Mouse (Mus musculus) hindbrain, embryonic 14.5 days (tissue): Measurements from ENCODE around the gene Brd3. TPM values are rescaled to one million over a fixed set of nuclear protein-coding genes. Genes with fewer than 3 reads are reported as not detected.
"Not testable (repeated sequence)": the region's sequence is repeated elsewhere in the genome, so short reads cannot be mapped to it uniquely, and the experiment has no call there.

Experiments used
- ATAC-seq: fragments of 200-750 bp; cut with Nextera tagmentation; 2 replicates; pipeline ENCODE4 v1.8.0; 2017; ENCODE audit warnings: moderate number of reproducible peaks, mild to moderate bottlenecking, moderate TSS enrichment, moderate library complexity; ENCODE audit not compliant: low FRiP score
- DNase-seq: peaks from one replicate; pipeline ENCODE4 v3.0.0-alpha.2; 2015; ENCODE audit warnings: low spot score
- H3K27ac ChIP-seq: fragments of 300-500 bp; sonication (generic); 2 replicates; pipeline ENCODE4 v1.5.1; 2014; ENCODE audit warnings: mild to moderate bottlenecking, moderate library complexity
- H3K27me3 ChIP-seq: fragments of 300-500 bp; sonication (generic); 2 replicates; pipeline ENCODE4 v1.6.1; 2014; ENCODE audit warnings: mild to moderate bottlenecking, low read length, mixed read lengths; ENCODE audit not compliant: control insufficient read depth, insufficient read depth
- H3K36me3 ChIP-seq: fragments of 300-500 bp; sonication (generic); replicated peaks from 2 replicates; pipeline ENCODE4 v1.6.1; 2014; ENCODE audit not compliant: control insufficient read depth, insufficient read depth
- H3K4me1 ChIP-seq: fragments of 300-500 bp; sonication (generic); replicated peaks from 2 replicates; pipeline ENCODE4 v1.6.1; 2014; ENCODE audit warnings: antibody characterized with exemption, low read length, mixed read lengths; ENCODE audit not compliant: control insufficient read depth, insufficient read depth
- H3K4me2 ChIP-seq: fragments of 300-500 bp; sonication (generic); replicated peaks from 2 replicates; pipeline ENCODE4 v1.6.1; 2014; ENCODE audit warnings: mild to moderate bottlenecking, moderate library complexity
- H3K4me3 ChIP-seq: fragments of 300-500 bp; sonication (generic); replicated peaks from 2 replicates; pipeline ENCODE4 v1.5.1; 2014; ENCODE audit warnings: mild to moderate bottlenecking, low read length
- H3K9ac ChIP-seq: fragments of 300-500 bp; sonication (generic); 2 replicates; pipeline ENCODE4 v1.6.1; 2014
- H3K9me3 ChIP-seq: fragments of 300-500 bp; sonication (generic); 2 replicates; pipeline ENCODE4 v1.6.1; 2016; ENCODE audit warnings: low read length; ENCODE audit not compliant: control insufficient read depth
- WGBS: fragments of 180-500 bp; shearing (Covaris S2); extraction: QIAGEN DNeasy Blood & Tissue Kit; methylation state at CpG from one replicate; pipeline ENCODE4 v1.1.7; 2014; 5-methylcytosine and 5-hydroxymethylcytosine counted together
- polyA plus RNA-seq: library from polyadenylated mRNA; unstranded; fragments of >200 nt; fragmentation: Nextera tagmentation; extraction: Ambion mirVana; gene quantifications from 2 replicates; pipeline ENCODE4 v1.2.1, GENCODE M21; 2014

The Brd3 gene
- 132 and 134 TPM in 2 replicates for polyA plus RNA-seq

- H3K36me3 ChIP-seq, result no peaks in the 10 kb centered on the region
- H3K27ac ChIP-seq, result no peak within 1 kb of the TSS
- H3K4me2 ChIP-seq, result no peak within 1 kb of the TSS
- no peaks in the 10 kb centered on the region for H3K27me3 ChIP-seq
- no peaks in the 10 kb centered on the region for H3K9me3 ChIP-seq
- H3K4me1 ChIP-seq, result no peaks in the 10 kb centered on the region
- H3K9ac ChIP-seq, result no peak within 1 kb of the TSS
- DNase-seq, result no peak
- H3K4me3 ChIP-seq, result no peak within 1 kb of the TSS
- ATAC-seq, result no peak
- 63% methylated on average over 4 of the region's 4 CpGs for WGBS
Measured at GRCm38 (mm10) chr2:27507562-27507961, at the start of gene Brd3. Brd3 (minus strand) TSS chr2:27507662.

- Histone ChIP-seq H3K27me3 (no peaks in the 10 kb centered on the region), H3K4me2 (no peak overlapping the region), H3K4me1 (no peaks in the 10 kb centered on the region), H3K4me3 (no peak overlapping the region), H3K9me3 (no peaks in the 10 kb centered on the region), H3K36me3 (no peaks in the 10 kb centered on the region), H3K27ac (no peak overlapping the region), H3K9ac (no peak overlapping the region)
- WGBS, result 89% methylated on average over 6 of the region's 6 CpGs
- ATAC-seq (no peak), DNase-seq (no peak)
Measured at GRCm38 (mm10) chr2:27556921-27557320, 49.5 kb upstream of the Brd3 start.

- Histone ChIP-seq H3K27me3 (no peaks in the 10 kb centered on the region), H3K9ac (no peak overlapping the region), H3K27ac (no peak overlapping the region), H3K4me2 (no peak overlapping the region), H3K9me3 (no peaks in the 10 kb centered on the region), H3K36me3 (no peaks in the 10 kb centered on the region), H3K4me3 (no peak overlapping the region), H3K4me1 (no peaks in the 10 kb centered on the region)
- DNase-seq, result no peak
- 79% methylated on average over 9 of the region's 9 CpGs for WGBS
- ATAC-seq, result no peak
Measured at GRCm38 (mm10) chr2:27554308-27554707, 46.8 kb upstream of the Brd3 start.

- ATAC-seq, result no peak
- Histone ChIP-seq H3K4me2 (no peak overlapping the region), H3K9me3 (no peaks in the 10 kb centered on the region), H3K4me3 (no peak overlapping the region), H3K9ac (no peak overlapping the region), H3K4me1 (no peaks in the 10 kb centered on the region), H3K27ac (no peak overlapping the region), H3K27me3 (no peaks in the 10 kb centered on the region), H3K36me3 (no peaks in the 10 kb centered on the region)
- DNase-seq, result peak; percentile 87
- 25% methylated on average over 7 of the region's 7 CpGs for WGBS
Measured at GRCm38 (mm10) chr2:27552620-27553287, 45.3 kb upstream of the Brd3 start.

GRCm38 (mm10) chr2:27548664-27549369 is 41.4 kb upstream of the Brd3 start:
- Histone ChIP-seq H3K36me3 (no peaks in the 10 kb centered on the region), H3K27ac (no peak overlapping the region), H3K9ac (no peak overlapping the region), H3K27me3 (no peaks in the 10 kb centered on the region), H3K4me1 (no peaks in the 10 kb centered on the region), H3K9me3 (no peaks in the 10 kb centered on the region), H3K4me3 (no peak overlapping the region), H3K4me2 (no peak overlapping the region)
- ATAC-seq (no peak), DNase-seq (no peak)
- 88% methylated on average over 1 of the region's 1 CpGs for WGBS

- 95% methylated on average over 2 of the region's 2 CpGs for WGBS
- ATAC-seq, result no peak
- 0 out of 2 replicates have a peak, but pooled peaks cover 4% of the 10 kb centered on the region for H3K36me3 ChIP-seq
Measured at GRCm38 (mm10) chr2:27547986-27548385, 40.5 kb upstream of the Brd3 start.

GRCm38 (mm10) chr2:27547326-27547725 is 39.9 kb upstream of the Brd3 start:
- no peaks in the 10 kb centered on the region for H3K27me3 ChIP-seq
- no peak overlapping the region for H3K4me3 ChIP-seq
- ATAC-seq, result no peak
- H3K4me1 ChIP-seq, result no peaks in the 10 kb centered on the region
- no peak overlapping the region for H3K4me2 ChIP-seq
- H3K9ac ChIP-seq, result no peak overlapping the region
- 41% methylated on average over 1 of the region's 1 CpGs for WGBS
- H3K36me3 ChIP-seq, result 0 out of 2 replicates have a peak, but pooled peaks cover 4% of the 10 kb centered on the region
- DNase-seq, result no peak
- no peaks in the 10 kb centered on the region for H3K9me3 ChIP-seq
- no peak overlapping the region for H3K27ac ChIP-seq

More at GRCm38 (mm10) chr2:27547986-27548385, 40.5 kb upstream of the Brd3 start:
- Histone ChIP-seq H3K27ac (no peak overlapping the region), H3K4me1 (no peaks in the 10 kb centered on the region), H3K27me3 (no peaks in the 10 kb centered on the region), H3K9me3 (no peaks in the 10 kb centered on the region), H3K4me2 (no peak overlapping the region), H3K9ac (no peak overlapping the region), H3K4me3 (no peak overlapping the region)
- no peak for DNase-seq

- not testable (repeated sequence) for H3K4me2 ChIP-seq, DNase-seq, H3K9me3 ChIP-seq, H3K27me3 ChIP-seq, H3K9ac ChIP-seq, H3K27ac ChIP-seq, H3K4me3 ChIP-seq, H3K36me3 ChIP-seq, H3K4me1 ChIP-seq, ATAC-seq
- WGBS, result 96% methylated on average over 8 of the region's 8 CpGs
Measured at GRCm38 (mm10) chr2:27546041-27546440, 38.6 kb upstream of the Brd3 start.

GRCm38 (mm10) chr2:27545517-27545916 is 38.1 kb upstream of the Brd3 start:
- not testable (repeated sequence) for H3K27me3 ChIP-seq, H3K36me3 ChIP-seq, H3K9me3 ChIP-seq, H3K4me1 ChIP-seq, ATAC-seq, H3K4me2 ChIP-seq, H3K9ac ChIP-seq, H3K27ac ChIP-seq, H3K4me3 ChIP-seq, DNase-seq
- WGBS, result 83% methylated on average over 3 of the region's 3 CpGs
